In the genomic region with DNA sequence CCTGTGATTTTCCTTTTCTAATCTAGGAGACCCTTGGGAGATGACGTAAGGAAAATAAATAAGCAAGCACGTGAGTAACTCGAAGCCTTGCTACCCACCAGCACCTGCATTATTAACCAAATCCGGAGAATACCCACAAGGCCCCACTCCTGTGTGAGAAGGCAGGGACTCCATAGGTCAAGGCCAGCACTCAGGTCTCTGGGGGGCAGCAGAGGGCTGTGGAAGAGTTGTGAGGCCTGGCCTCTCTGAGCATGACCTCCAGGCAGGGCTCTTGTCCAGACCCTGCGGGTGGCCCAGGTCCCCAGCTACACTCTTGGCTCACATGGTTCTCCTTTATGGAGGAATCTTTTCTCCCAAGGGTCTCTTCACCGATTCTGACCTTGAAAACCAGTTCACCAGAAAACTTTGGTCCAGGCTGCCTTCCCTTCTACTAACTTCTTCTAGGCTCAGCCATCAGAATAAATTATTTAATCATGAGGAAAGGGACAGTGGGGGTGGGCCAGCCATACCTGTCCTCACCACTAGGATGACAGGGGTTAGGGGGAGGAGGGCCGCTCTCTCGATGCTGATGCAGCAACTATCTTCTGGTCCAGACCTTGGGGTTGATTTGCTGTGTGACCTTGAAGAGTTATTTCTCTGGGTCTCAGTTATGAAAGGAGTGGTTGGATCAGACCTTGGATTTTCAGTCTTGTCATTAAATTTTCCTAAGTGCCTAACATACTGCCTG, we compare ENCODE assay signal across 8 mouse cellular contexts. TPM values are rescaled to one million over a fixed set of nuclear protein-coding genes. Genes with fewer than 3 reads are reported as not detected.
DNase-seq lines count a peak whose midpoint lies in the region; ATAC-seq and TF ChIP-seq lines count a peak whose summit lies in the region.

No protein-coding gene starts in this region.

- TF ChIP-seq CTCF in kidney, adult 2 months (conservative IDR thresholded peaks at IDR 0.05; ENCODE audit: insufficient read depth, insufficient read length, low read depth, low read length): peak; percentile 61

- H3K27me3 ChIP-seq in embryonic facial prominence, embryonic 10.5 days (replicated peaks; ENCODE audit: low read depth, poor library complexity, severe bottlenecking): no peaks in the 10 kb centered on the region
- H3K27me3 ChIP-seq in kidney, adult 2 months (replicated peaks; ENCODE audit: control insufficient read depth, insufficient read depth, low read length): no peaks in the 10 kb centered on the region
- H3K27me3 ChIP-seq in neural tube, embryonic 15.5 days (replicated peaks): no peaks in the 10 kb centered on the region

- H3K36me3 ChIP-seq in embryonic facial prominence, embryonic 10.5 days (replicated peaks): no peaks in the 10 kb centered on the region
- H3K36me3 ChIP-seq in kidney, adult 2 months (ENCODE audit: control insufficient read depth, insufficient read depth, low read length): no peaks in the 10 kb centered on the region
- H3K36me3 ChIP-seq in neural tube, embryonic 15.5 days: no peaks in the 10 kb centered on the region

- no peak overlapping the region for H3K27ac ChIP-seq in embryonic facial prominence, embryonic 10.5 days (replicated peaks)
- no peak overlapping the region for H3K27ac ChIP-seq in kidney, adult 2 months (ENCODE audit: insufficient read depth, low read depth, low read length)
- H3K27ac ChIP-seq in neural tube, embryonic 15.5 days (replicated peaks): no peak overlapping the region

- no peak overlapping the region for H3K9ac ChIP-seq in neural tube, embryonic 15.5 days (replicated peaks)

- H3K4me2 ChIP-seq in neural tube, embryonic 15.5 days: no peak overlapping the region

- ATAC-seq in neural tube, embryonic 15.5 days (ENCODE audit: low FRiP score): no peak

- H3K9me3 ChIP-seq in embryonic facial prominence, embryonic 10.5 days: no peaks in the 10 kb centered on the region
- no peaks in the 10 kb centered on the region for H3K9me3 ChIP-seq in neural tube, embryonic 15.5 days (replicated peaks)

- no peak overlapping the region for H3K4me3 ChIP-seq in embryonic facial prominence, embryonic 10.5 days
- H3K4me3 ChIP-seq in kidney, adult 2 months (ENCODE audit: insufficient read depth, low read depth, low read length): no peak overlapping the region
- H3K4me3 ChIP-seq in neural tube, embryonic 15.5 days (replicated peaks): no peak overlapping the region

- DNase-seq in layer of hippocampus, adult 11-12 months (ENCODE audit: low spot score): peak; percentile 53
- DNase-seq in layer of hippocampus, postnatal 14 days (ENCODE audit: low spot score in 2 of 2): no peak
- DNase-seq in A20 (ENCODE audit: low read depth, low spot score) (peak; percentile 22), adipocyte (ENCODE audit: low spot score) (peak; percentile 64)
- peak; percentile 59 for DNase-seq in embryonic facial prominence, embryonic 10.5 days (ENCODE audit: low spot score)
- DNase-seq in kidney, adult 2 months: peak; percentile 59
- DNase-seq in testis, postnatal 10 days (ENCODE audit: low spot score): peak; percentile 78

- no peak for TF ChIP-seq POLR2A in kidney, adult 2 months (IDR thresholded peaks at IDR 0.05; ENCODE audit: low read depth, low read length)

- peaks cover 16% of the 10 kb centered on the region for H3K4me1 ChIP-seq in embryonic facial prominence, embryonic 10.5 days
- H3K4me1 ChIP-seq in kidney, adult 2 months (ENCODE audit: control insufficient read depth, insufficient read depth, low read length): no peaks in the 10 kb centered on the region
- no peaks in the 10 kb centered on the region for H3K4me1 ChIP-seq in neural tube, embryonic 15.5 days

- 51% methylated on average over 8 of the region's 8 CpGs for WGBS in embryonic facial prominence, embryonic 10.5 days
- 59% methylated on average over 8 of the region's 8 CpGs for WGBS in kidney, adult 2 months
- WGBS in neural tube, embryonic 15.5 days: 49% methylated on average over 8 of the region's 8 CpGs

RNA-seq across cellular contexts. Expression of a gene that starts 36.4 kb away (rescaled TPM):
- total RNA-seq in layer of hippocampus, postnatal 14 days (2021): 100 to 1,000 TPM; 106 to 115 TPM
- 0.69 and 1.4 TPM in 2 replicates for polyA plus RNA-seq in embryonic facial prominence, embryonic 10.5 days (2016; fragmentation: Nextera tagmentation; extraction: Ambion mirVana)
- polyA plus RNA-seq in kidney, adult 2 months (2012; rRNA removed): 18.2 and 23.2 TPM in 2 replicates
- polyA plus RNA-seq in neural tube, embryonic 15.5 days (2015; fragmentation: Nextera tagmentation; extraction: Ambion mirVana): 1.3 and 1.7 TPM in 2 replicates

Comparison
In these comparisons a context has a peak if more than half of its experiments do, and no peak if none do; other contexts are left out.
1. DNase-seq: peak in layer of hippocampus, adult 11-12 months (single experiment), A20 (single experiment), adipocyte (single experiment), embryonic facial prominence, embryonic 10.5 days (single experiment), kidney, adult 2 months (single experiment) and testis, postnatal 10 days (single experiment); none in layer of hippocampus, postnatal 14 days (0 of 2).